Mouse (Mus musculus): ENCODE results near the gene Ngdn. TPM values are rescaled to one million over a fixed set of nuclear protein-coding genes. Genes with fewer than 3 reads are reported as not detected.
A peak's percentile ranks its signal among the peaks of the same experiment; 100 is the strongest.

The Ngdn gene
- total and polyA plus RNA-seq, 3 experiments, result 140 to 148 TPM; not detected in 1

- no peak for DNase-seq (ENCODE audit: low read depth, low spot score)
- Histone ChIP-seq H3K4me3 (ENCODE audit: control insufficient read depth in 1 of 2, insufficient read depth in 1 of 2, low read depth in 2 of 2, low read length in 2 of 2) (no peak overlapping the region), H3K36me3 (ENCODE audit: control insufficient read depth in 1 of 2, insufficient read depth in 2 of 2, low read length in 2 of 2) (peaks cover 2 to 8% of the 10 kb centered on the region in 2 experiments; a peak in 3 of 4 replicates), H3K9ac (ENCODE audit: control insufficient read depth, low read depth, low read length, poor library complexity, severe bottlenecking) (no peak overlapping the region), H3K27ac (ENCODE audit: control insufficient read depth, low read depth, low read length) (no peak overlapping the region), H3K27me3 (ENCODE audit: control insufficient read depth in 1 of 2, insufficient read depth in 2 of 2, low read length in 2 of 2) (no peaks in the 10 kb centered on the region), H3K9me3 (replicated peaks; ENCODE audit: insufficient read depth, low read length) (no peaks in the 10 kb centered on the region), H3K4me1 (ENCODE audit: control insufficient read depth in 1 of 2, insufficient read depth in 2 of 2, low read length in 2 of 2) (peaks cover 2 to 7% of the 10 kb centered on the region in 2 experiments; a peak in 3 of 4 replicates), H3K79me2 (ENCODE audit: control insufficient read depth, insufficient read depth, low read length, poor library complexity) (no peaks in the 10 kb centered on the region)
- TF ChIP-seq CTCF (IDR thresholded peaks at IDR 0.05 in 2 of 3, conservative IDR thresholded peaks at IDR 0.05 in 1 of 3; ENCODE audit: control insufficient read depth in 1 of 3, insufficient read depth in 1 of 3, low read depth in 2 of 3, low read length in 3 of 3, poor library complexity in 1 of 3, severe bottlenecking in 1 of 3) (peak in 1 of 3 experiments; percentile 42; a peak in 2 of 6 replicates), MEF2A (IDR thresholded peaks at IDR 0.05; ENCODE audit: extremely low read depth, insufficient replicate concordance, low read depth, low read length, poor library complexity, severe bottlenecking) (no peak)
Measured at GRCm38 (mm10) chr14:55025527-55025926, 10.3 kb downstream of the Ngdn start.

GRCm38 (mm10) chr14:55027251-55027650 lies 12.0 kb downstream of the Ngdn start:
- Histone ChIP-seq H3K36me3 (ENCODE audit: control insufficient read depth in 1 of 2, insufficient read depth in 2 of 2, low read length in 2 of 2) (peaks cover 2 to 8% of the 10 kb centered on the region in 2 experiments; a peak in 3 of 4 replicates), H3K9me3 (replicated peaks; ENCODE audit: insufficient read depth, low read length) (no peaks in the 10 kb centered on the region), H3K4me1 (ENCODE audit: control insufficient read depth in 1 of 2, insufficient read depth in 2 of 2, low read length in 2 of 2) (peaks cover 2 to 7% of the 10 kb centered on the region in 2 experiments; a peak in 3 of 4 replicates), H3K27me3 (ENCODE audit: control insufficient read depth in 1 of 2, insufficient read depth in 2 of 2, low read length in 2 of 2) (no peaks in the 10 kb centered on the region), H3K79me2 (ENCODE audit: control insufficient read depth, insufficient read depth, low read length, poor library complexity) (no peaks in the 10 kb centered on the region), H3K9ac (ENCODE audit: control insufficient read depth, low read depth, low read length, poor library complexity, severe bottlenecking) (no peak overlapping the region), H3K27ac (ENCODE audit: control insufficient read depth, low read depth, low read length) (no peak overlapping the region), H3K4me3 (ENCODE audit: control insufficient read depth in 1 of 2, insufficient read depth in 1 of 2, low read depth in 2 of 2, low read length in 2 of 2) (no peak overlapping the region)
- TF ChIP-seq MYC (IDR thresholded peaks at IDR 0.05; ENCODE audit: low read depth, low read length), result no peak
- no peak for TF ChIP-seq SMC3 (IDR thresholded peaks at IDR 0.05; ENCODE audit: low read depth, low read length)
- TF ChIP-seq USF2 (IDR thresholded peaks at IDR 0.05; ENCODE audit: borderline replicate concordance in 1 of 2, insufficient read depth in 1 of 2, low read depth in 1 of 2, low read length in 2 of 2), result no peak
- TF ChIP-seq MAFK (IDR thresholded peaks at IDR 0.05; ENCODE audit: borderline replicate concordance, low read depth, low read length), result no peak
- no peak for TF ChIP-seq USF1 (IDR thresholded peaks at IDR 0.05; ENCODE audit: low read depth, low read length)
- no peak for TF ChIP-seq CTCF (IDR thresholded peaks at IDR 0.05 in 2 of 3, conservative IDR thresholded peaks at IDR 0.05 in 1 of 3; ENCODE audit: control insufficient read depth in 1 of 3, insufficient read depth in 1 of 3, low read depth in 2 of 3, low read length in 3 of 3, poor library complexity in 1 of 3, severe bottlenecking in 1 of 3)
- no peak for TF ChIP-seq ZMIZ1 (IDR thresholded peaks at IDR 0.05; ENCODE audit: low read depth, low read length)
- no peak for TF ChIP-seq CHD1 (IDR thresholded peaks at IDR 0.05; ENCODE audit: low read depth, low read length)
- TF ChIP-seq TCF12 (IDR thresholded peaks at IDR 0.05; ENCODE audit: low read depth, low read length), result no peak
- no peak for TF ChIP-seq TAL1 (IDR thresholded peaks at IDR 0.05; ENCODE audit: low read length)
- no peak for DNase-seq (ENCODE audit: low read depth, low spot score)

- H3K4me1 ChIP-seq (ENCODE audit: control insufficient read depth in 1 of 2, insufficient read depth in 2 of 2, low read length in 2 of 2), result peaks cover 2 to 7% of the 10 kb centered on the region in 2 experiments; a peak in 3 of 4 replicates
- H3K4me3 ChIP-seq (ENCODE audit: control insufficient read depth in 1 of 2, insufficient read depth in 1 of 2, low read depth in 2 of 2, low read length in 2 of 2), result no peak overlapping the region
- peak in 1 of 3 experiments; percentile 31; a peak in 2 of 6 replicates for TF ChIP-seq CTCF (IDR thresholded peaks at IDR 0.05 in 2 of 3, conservative IDR thresholded peaks at IDR 0.05 in 1 of 3; ENCODE audit: control insufficient read depth in 1 of 3, insufficient read depth in 1 of 3, low read depth in 2 of 3, low read length in 3 of 3, poor library complexity in 1 of 3, severe bottlenecking in 1 of 3)
- 0 out of 2 replicates have a peak, but pooled peaks have one; percentile 8 for TF ChIP-seq SMC3 (IDR thresholded peaks at IDR 0.05; ENCODE audit: low read depth, low read length)
- TF ChIP-seq RAD21 (IDR thresholded peaks at IDR 0.05; ENCODE audit: low read depth, low read length), result peak; percentile 16
- no peak for TF ChIP-seq ZNF384 (IDR thresholded peaks at IDR 0.05; ENCODE audit: low read depth, low read length)
- no peaks in the 10 kb centered on the region for H3K79me2 ChIP-seq (ENCODE audit: control insufficient read depth, insufficient read depth, low read length, poor library complexity)
- no peaks in the 10 kb centered on the region for H3K9me3 ChIP-seq (replicated peaks; ENCODE audit: insufficient read depth, low read length)
- no peak overlapping the region for H3K27ac ChIP-seq (ENCODE audit: control insufficient read depth, low read depth, low read length)
- H3K9ac ChIP-seq (ENCODE audit: control insufficient read depth, low read depth, low read length, poor library complexity, severe bottlenecking), result no peak overlapping the region
- DNase-seq (ENCODE audit: low read depth, low spot score), result no peak
- no peaks in the 10 kb centered on the region for H3K27me3 ChIP-seq (ENCODE audit: control insufficient read depth in 1 of 2, insufficient read depth in 2 of 2, low read length in 2 of 2)
- H3K36me3 ChIP-seq (ENCODE audit: control insufficient read depth in 1 of 2, insufficient read depth in 2 of 2, low read length in 2 of 2), result peaks cover 2 to 8% of the 10 kb centered on the region in 2 experiments; a peak in 3 of 4 replicates
Measured at GRCm38 (mm10) chr14:55027653-55028052, 12.4 kb downstream of the Ngdn start.
